Mouse (Mus musculus): ENCODE measurements around the gene Wfdc2. TPM values are rescaled to one million over a fixed set of nuclear protein-coding genes. Genes with fewer than 3 reads are reported as not detected.

Gene Wfdc2
- polyA plus RNA-seq, 1 experiment from 2014 or later: 1.2 TPM

DNA sequence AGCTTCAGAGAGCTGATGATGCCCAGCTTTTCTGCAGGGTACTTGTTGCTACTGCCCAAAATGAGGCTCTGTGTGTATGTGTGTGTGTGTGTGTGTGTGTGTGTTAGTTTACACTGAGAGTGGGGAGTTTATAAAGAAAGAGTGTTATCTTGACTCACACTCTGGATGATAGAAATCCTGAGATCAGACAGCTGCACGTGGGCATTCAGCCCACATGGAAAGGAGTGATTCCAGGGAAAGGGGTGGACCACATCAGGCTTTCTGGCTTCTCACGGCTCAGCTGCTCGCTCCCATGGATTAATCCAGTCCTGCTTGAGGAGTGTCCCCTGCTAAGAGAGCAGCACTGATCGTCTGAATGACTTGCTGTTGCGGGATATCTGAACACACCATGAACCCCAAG is 20.1 kb upstream of the Wfdc2 start:
- Histone ChIP-seq H3K27me3 (ENCODE audit: control insufficient read depth, insufficient read depth, low read length) (no peaks in the 10 kb centered on the region), H3K9ac (replicated peaks; ENCODE audit: low read length) (no peak overlapping the region), H3K36me3 (ENCODE audit: control insufficient read depth, insufficient read depth, low read length) (no peaks in the 10 kb centered on the region), H3K9me3 (ENCODE audit: control insufficient read depth, low read length) (no peaks in the 10 kb centered on the region), H3K4me2 (ENCODE audit: low read length) (no peak overlapping the region), H3K4me1 (ENCODE audit: control insufficient read depth, insufficient read depth, low read length) (no peaks in the 10 kb centered on the region), H3K27ac (replicated peaks; ENCODE audit: low read depth, low read length) (no peak overlapping the region), H3K4me3 (replicated peaks; ENCODE audit: low read depth, low read length) (no peak overlapping the region)
- ATAC-seq (ENCODE audit: low FRiP score, low TSS enrichment) (no peak), DNase-seq (no peak)
- 63% methylated on average over 5 of the region's 5 CpGs for WGBS

DNA sequence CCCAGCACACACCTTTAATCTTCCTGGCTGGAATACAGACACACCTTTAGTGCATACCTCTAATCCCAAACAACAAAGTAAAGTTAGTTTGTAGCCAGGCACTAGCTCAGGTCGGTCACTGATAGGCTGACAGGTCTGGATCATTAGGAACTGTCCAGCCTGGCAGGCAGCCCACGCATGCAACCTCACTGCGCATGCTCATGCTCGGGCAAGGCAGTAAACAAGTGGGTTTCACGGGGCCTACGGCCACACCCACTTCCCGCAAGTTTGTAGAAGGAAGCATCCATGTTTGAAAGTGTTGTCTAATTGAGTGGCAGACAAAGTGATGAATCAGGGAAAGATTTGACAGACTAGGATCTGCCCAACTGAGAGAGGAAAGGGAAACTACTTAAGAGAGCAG is 19.6 kb upstream of the Wfdc2 start:
- H3K9ac ChIP-seq (replicated peaks; ENCODE audit: low read length): no peak overlapping the region
- ATAC-seq (ENCODE audit: low FRiP score, low TSS enrichment): no peak
- H3K4me1 ChIP-seq (ENCODE audit: control insufficient read depth, insufficient read depth, low read length): no peaks in the 10 kb centered on the region
- no peak overlapping the region for H3K4me2 ChIP-seq (ENCODE audit: low read length)
- no peaks in the 10 kb centered on the region for H3K9me3 ChIP-seq (ENCODE audit: control insufficient read depth, low read length)
- no peak for DNase-seq
- H3K27me3 ChIP-seq (ENCODE audit: control insufficient read depth, insufficient read depth, low read length): no peaks in the 10 kb centered on the region
- no peaks in the 10 kb centered on the region for H3K36me3 ChIP-seq (ENCODE audit: control insufficient read depth, insufficient read depth, low read length)
- no peak overlapping the region for H3K4me3 ChIP-seq (replicated peaks; ENCODE audit: low read depth, low read length)
- 88% methylated on average over 7 of the region's 7 CpGs for WGBS
- H3K27ac ChIP-seq (replicated peaks; ENCODE audit: low read depth, low read length): no peak overlapping the region

DNA sequence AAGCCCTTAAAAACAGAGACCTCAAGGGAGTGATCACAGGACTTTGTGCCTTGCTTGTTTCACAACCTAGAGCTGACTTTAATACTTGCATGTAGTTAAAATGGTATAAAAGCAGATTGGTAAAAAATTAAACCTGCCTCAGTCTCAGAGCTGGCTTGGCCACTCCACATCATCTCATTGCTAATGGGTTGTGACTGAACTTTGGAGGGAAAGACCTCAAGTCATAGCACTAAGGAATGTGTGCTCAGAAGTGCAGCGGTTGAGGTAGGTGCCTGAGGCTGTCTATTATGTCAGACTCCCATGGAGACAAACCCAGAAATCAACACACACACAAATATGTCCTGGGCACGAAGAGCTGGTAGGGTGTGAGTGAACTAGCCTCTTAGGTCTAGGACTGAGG is 18.5 kb upstream of the Wfdc2 start:
- DNase-seq (no peak), ATAC-seq (ENCODE audit: low FRiP score, low TSS enrichment) (no peak)
- Histone ChIP-seq H3K9me3 (ENCODE audit: control insufficient read depth, low read length) (no peaks in the 10 kb centered on the region), H3K36me3 (ENCODE audit: control insufficient read depth, insufficient read depth, low read length) (no peaks in the 10 kb centered on the region), H3K4me2 (ENCODE audit: low read length) (no peak overlapping the region), H3K9ac (replicated peaks; ENCODE audit: low read length) (no peak overlapping the region), H3K4me1 (ENCODE audit: control insufficient read depth, insufficient read depth, low read length) (no peaks in the 10 kb centered on the region), H3K27ac (replicated peaks; ENCODE audit: low read depth, low read length) (no peak overlapping the region), H3K4me3 (replicated peaks; ENCODE audit: low read depth, low read length) (no peak overlapping the region), H3K27me3 (ENCODE audit: control insufficient read depth, insufficient read depth, low read length) (no peaks in the 10 kb centered on the region)
- 75% methylated on average over 2 of the region's 2 CpGs for WGBS

DNA sequence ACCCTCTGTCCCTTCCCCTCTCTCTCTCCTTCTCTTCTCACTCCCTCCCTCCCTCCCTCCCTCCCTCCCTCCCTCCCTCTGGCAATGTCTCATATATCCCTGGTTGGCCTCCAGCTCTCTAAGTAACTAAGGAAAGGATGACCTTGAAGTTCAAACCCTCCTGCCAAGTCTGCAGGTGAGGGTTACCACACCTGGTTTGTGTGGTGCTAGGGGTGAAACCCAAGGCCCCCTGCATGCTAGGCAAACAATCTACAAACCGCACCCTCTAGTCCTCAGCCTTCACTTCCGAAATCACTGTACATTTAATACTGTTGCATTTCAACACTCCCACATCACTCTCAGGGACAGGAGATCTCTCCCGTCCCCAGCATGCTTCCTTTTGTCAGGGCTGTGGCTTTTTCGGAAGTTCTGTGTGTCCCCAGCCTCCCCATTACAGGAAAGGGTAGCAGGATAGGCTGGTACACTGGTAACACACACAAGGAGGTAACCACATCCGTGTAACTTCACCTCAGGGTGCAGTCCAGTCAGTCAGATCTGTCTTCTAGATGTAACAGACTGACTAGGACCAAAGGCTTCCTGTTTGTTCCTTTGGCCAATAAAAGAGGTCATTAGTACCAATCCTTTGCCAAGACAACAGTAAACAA is 17.6 kb upstream of the Wfdc2 start:
- Histone ChIP-seq H3K4me1 (ENCODE audit: control insufficient read depth, insufficient read depth, low read length) (no peaks in the 10 kb centered on the region), H3K27ac (replicated peaks; ENCODE audit: low read depth, low read length) (no peak overlapping the region), H3K36me3 (ENCODE audit: control insufficient read depth, insufficient read depth, low read length) (no peaks in the 10 kb centered on the region), H3K4me2 (ENCODE audit: low read length) (no peak overlapping the region), H3K27me3 (ENCODE audit: control insufficient read depth, insufficient read depth, low read length) (no peaks in the 10 kb centered on the region), H3K4me3 (replicated peaks; ENCODE audit: low read depth, low read length) (no peak overlapping the region), H3K9ac (replicated peaks; ENCODE audit: low read length) (no peak overlapping the region), H3K9me3 (ENCODE audit: control insufficient read depth, low read length) (no peaks in the 10 kb centered on the region)
- ATAC-seq (ENCODE audit: low FRiP score, low TSS enrichment) (no peak), DNase-seq (no peak)
- WGBS: 61% methylated on average over 5 of the region's 5 CpGs

DNA sequence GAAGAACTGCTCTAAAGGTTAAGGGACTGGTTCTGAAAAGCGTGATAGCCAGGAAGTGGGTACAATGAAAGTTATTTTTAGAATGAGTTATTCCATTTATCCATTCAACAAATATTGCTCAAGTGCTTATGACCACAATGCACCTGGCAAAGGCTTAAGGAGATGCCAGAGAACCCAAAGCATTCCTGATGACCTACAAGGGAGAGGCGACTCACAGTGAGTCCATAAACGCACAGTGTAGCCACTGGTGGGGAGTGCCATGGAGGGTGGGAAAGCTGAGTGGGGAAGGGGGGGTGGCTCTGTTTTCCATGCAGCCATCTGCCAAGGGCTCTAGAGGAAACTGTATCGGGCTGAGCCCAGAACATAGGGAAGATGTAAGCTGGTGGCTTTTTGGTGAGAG is 12.9 kb upstream of the Wfdc2 start:
- H3K4me1 ChIP-seq (ENCODE audit: control insufficient read depth, insufficient read depth, low read length): 0 out of 2 replicates have a peak, but pooled peaks cover 5% of the 10 kb centered on the region
- no peaks in the 10 kb centered on the region for H3K27me3 ChIP-seq (ENCODE audit: control insufficient read depth, insufficient read depth, low read length)
- ATAC-seq (ENCODE audit: low FRiP score, low TSS enrichment) (no peak), DNase-seq (no peak)
- H3K27ac ChIP-seq (replicated peaks; ENCODE audit: low read depth, low read length): no peak overlapping the region
- no peak overlapping the region for H3K4me3 ChIP-seq (replicated peaks; ENCODE audit: low read depth, low read length)
- no peaks in the 10 kb centered on the region for H3K9me3 ChIP-seq (ENCODE audit: control insufficient read depth, low read length)
- no peak overlapping the region for H3K4me2 ChIP-seq (ENCODE audit: low read length)
- 47% methylated on average over 4 of the region's 4 CpGs for WGBS
- no peak overlapping the region for H3K9ac ChIP-seq (replicated peaks; ENCODE audit: low read length)
- H3K36me3 ChIP-seq (ENCODE audit: control insufficient read depth, insufficient read depth, low read length): no peaks in the 10 kb centered on the region

DNA sequence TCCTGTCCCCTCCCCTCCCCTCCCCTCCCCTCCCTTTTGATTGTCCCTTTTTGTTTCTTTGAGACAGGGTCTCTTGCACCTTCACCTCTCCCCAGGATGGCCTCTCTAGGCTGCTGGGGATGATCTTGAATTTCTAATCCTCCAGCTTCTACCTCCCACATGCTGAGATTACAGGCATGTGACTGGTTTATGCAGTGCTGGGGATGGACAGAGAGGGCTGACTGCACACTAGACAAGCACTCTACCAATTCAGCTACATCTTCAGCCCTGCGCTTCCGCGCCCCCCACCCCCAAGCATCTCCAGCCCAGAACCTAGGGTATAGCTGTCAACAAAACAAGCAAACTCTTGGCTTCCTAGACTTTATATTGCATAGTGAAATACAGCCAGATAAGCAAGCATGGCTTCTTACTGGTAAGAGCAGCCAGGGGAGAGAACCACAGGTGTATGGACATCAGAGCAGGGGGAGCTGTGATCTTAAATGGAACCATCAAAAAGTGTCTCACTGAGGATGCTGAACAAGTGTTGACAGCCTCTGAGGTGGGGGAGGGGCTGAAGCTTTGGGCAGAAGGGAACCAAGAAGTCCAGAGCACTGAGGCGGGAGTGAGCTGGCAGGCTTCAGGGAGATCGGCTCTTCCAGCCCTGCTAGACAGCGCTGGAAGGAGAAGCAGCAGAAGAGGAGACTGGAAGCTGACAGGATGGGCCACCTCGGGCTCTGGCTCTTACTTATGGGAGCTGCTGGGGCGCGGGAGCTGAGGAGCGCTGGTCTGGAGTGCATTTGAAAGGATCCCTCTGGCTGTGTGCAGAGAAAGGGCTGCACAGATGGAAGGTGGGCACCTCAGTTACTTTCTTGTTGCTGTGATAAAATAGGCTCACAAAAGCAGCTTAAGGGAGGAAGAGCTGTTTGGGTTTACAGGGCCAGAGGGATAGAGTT is 12.0 kb upstream of the Wfdc2 start:
- Histone ChIP-seq H3K27me3 (ENCODE audit: control insufficient read depth, insufficient read depth, low read length) (no peaks in the 10 kb centered on the region), H3K36me3 (ENCODE audit: control insufficient read depth, insufficient read depth, low read length) (no peaks in the 10 kb centered on the region), H3K9me3 (ENCODE audit: control insufficient read depth, low read length) (no peaks in the 10 kb centered on the region), H3K27ac (replicated peaks; ENCODE audit: low read depth, low read length) (no peak overlapping the region), H3K4me1 (ENCODE audit: control insufficient read depth, insufficient read depth, low read length) (0 out of 2 replicates have a peak, but pooled peaks cover 5% of the 10 kb centered on the region), H3K4me3 (replicated peaks; ENCODE audit: low read depth, low read length) (no peak overlapping the region), H3K9ac (replicated peaks; ENCODE audit: low read length) (no peak overlapping the region), H3K4me2 (ENCODE audit: low read length) (peak overlapping the region; percentile 12; the same call in 1 of the 2 replicates)
- ATAC-seq (ENCODE audit: low FRiP score, low TSS enrichment) (no peak), DNase-seq (peak; percentile 31)
- WGBS: 10% methylated on average over 10 of the region's 10 CpGs

DNA sequence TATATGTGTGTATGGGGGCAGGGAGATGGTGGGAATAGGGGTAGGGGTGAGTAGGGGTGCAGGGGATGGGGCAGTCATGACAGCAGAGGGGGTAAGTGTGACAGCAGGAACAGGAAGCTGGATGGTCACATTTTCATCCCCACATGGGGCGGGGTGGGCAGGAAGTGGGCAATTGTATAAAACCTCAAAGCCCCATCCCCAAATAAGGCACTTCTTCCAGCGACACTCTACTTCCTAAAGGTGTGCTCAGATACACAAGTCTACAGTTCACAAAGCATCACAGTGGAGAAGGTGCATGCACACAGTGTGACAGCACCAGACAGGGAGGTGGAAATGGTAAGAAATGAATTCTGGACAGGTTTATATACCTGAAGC is 11.3 kb upstream of the Wfdc2 start:
- Histone ChIP-seq H3K4me1 (ENCODE audit: control insufficient read depth, insufficient read depth, low read length) (0 out of 2 replicates have a peak, but pooled peaks cover 5% of the 10 kb centered on the region), H3K27me3 (ENCODE audit: control insufficient read depth, insufficient read depth, low read length) (no peaks in the 10 kb centered on the region), H3K9ac (replicated peaks; ENCODE audit: low read length) (no peak overlapping the region), H3K36me3 (ENCODE audit: control insufficient read depth, insufficient read depth, low read length) (no peaks in the 10 kb centered on the region), H3K4me2 (ENCODE audit: low read length) (no peak overlapping the region), H3K9me3 (ENCODE audit: control insufficient read depth, low read length) (no peaks in the 10 kb centered on the region), H3K27ac (replicated peaks; ENCODE audit: low read depth, low read length) (no peak overlapping the region), H3K4me3 (replicated peaks; ENCODE audit: low read depth, low read length) (no peak overlapping the region)
- DNase-seq: no peak
- ATAC-seq (ENCODE audit: low FRiP score, low TSS enrichment): no peak
- 80% methylated on average over 2 of the region's 2 CpGs for WGBS

DNA sequence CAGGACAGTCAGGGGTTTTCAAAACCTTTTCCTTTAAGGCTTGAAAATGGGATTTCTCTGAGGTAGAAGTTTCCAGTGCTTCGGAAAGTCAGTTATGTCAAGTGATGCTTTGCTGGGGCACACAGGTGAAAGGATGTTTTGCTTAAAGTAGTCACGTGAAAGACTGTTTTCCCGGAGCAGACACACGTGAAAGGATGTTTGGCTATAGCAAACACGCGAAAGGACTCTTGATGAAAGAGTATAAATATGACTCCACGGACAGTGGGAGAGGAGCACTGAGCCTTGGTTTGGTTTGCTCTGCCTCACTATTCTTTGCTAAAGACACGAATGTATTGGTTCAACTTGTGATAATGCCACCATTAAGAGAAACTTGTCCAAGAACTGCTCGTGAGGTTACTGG is 10.7 kb upstream of the Wfdc2 start:
- no peak overlapping the region for H3K9ac ChIP-seq (replicated peaks; ENCODE audit: low read length)
- WGBS: 92% methylated on average over 9 of the region's 9 CpGs
- H3K4me3 ChIP-seq (replicated peaks; ENCODE audit: low read depth, low read length): no peak overlapping the region
- no peak overlapping the region for H3K4me2 ChIP-seq (ENCODE audit: low read length)
- ATAC-seq (ENCODE audit: low FRiP score, low TSS enrichment) (no peak), DNase-seq (no peak)
- no peaks in the 10 kb centered on the region for H3K36me3 ChIP-seq (ENCODE audit: control insufficient read depth, insufficient read depth, low read length)
- H3K9me3 ChIP-seq (ENCODE audit: control insufficient read depth, low read length): no peaks in the 10 kb centered on the region
- no peaks in the 10 kb centered on the region for H3K27me3 ChIP-seq (ENCODE audit: control insufficient read depth, insufficient read depth, low read length)
- H3K27ac ChIP-seq (replicated peaks; ENCODE audit: low read depth, low read length): no peak overlapping the region
- 0 out of 2 replicates have a peak, but pooled peaks cover 5% of the 10 kb centered on the region for H3K4me1 ChIP-seq (ENCODE audit: control insufficient read depth, insufficient read depth, low read length)

DNA sequence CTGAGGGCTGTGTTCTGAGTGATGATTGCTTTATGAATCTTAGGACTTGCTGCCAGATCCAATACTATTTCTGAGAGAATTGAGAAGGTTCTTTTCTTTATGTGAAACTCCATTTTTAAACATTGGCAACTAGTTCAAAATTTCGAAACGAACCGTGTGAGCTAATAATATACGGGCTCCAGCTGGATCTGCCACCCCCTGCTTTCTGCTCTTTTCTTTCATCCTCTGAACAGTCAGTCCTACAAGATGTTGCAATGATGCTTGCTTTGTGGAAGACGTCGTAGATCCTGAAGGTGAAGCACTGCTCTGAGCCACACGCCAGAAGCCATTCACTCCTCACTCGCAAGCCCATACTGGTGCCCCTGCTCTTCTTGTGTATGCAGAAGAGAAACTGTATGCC is 3.8 kb upstream of the Wfdc2 start:
- 81% methylated on average over 8 of the region's 8 CpGs for WGBS
- no peak overlapping the region for H3K4me3 ChIP-seq (replicated peaks; ENCODE audit: low read depth, low read length)
- DNase-seq: no peak
- no peak overlapping the region for H3K4me2 ChIP-seq (ENCODE audit: low read length)
- H3K36me3 ChIP-seq (ENCODE audit: control insufficient read depth, insufficient read depth, low read length): no peaks in the 10 kb centered on the region
- peaks cover 13% of the 10 kb centered on the region for H3K27me3 ChIP-seq (ENCODE audit: control insufficient read depth, insufficient read depth, low read length)
- H3K9ac ChIP-seq (replicated peaks; ENCODE audit: low read length): no peak overlapping the region
- H3K4me1 ChIP-seq (ENCODE audit: control insufficient read depth, insufficient read depth, low read length): peaks cover 3% of the 10 kb centered on the region; the same call in 1 of the 2 replicates
- ATAC-seq (ENCODE audit: low FRiP score, low TSS enrichment): no peak
- H3K27ac ChIP-seq (replicated peaks; ENCODE audit: low read depth, low read length): no peak overlapping the region
- no peaks in the 10 kb centered on the region for H3K9me3 ChIP-seq (ENCODE audit: control insufficient read depth, low read length)
